Mouse (Mus musculus) embryonic facial prominence, embryonic 15.5 days (tissue): Measurements from ENCODE around the gene Cnfn. TPM values are rescaled to one million over a fixed set of nuclear protein-coding genes. Genes with fewer than 3 reads are reported as not detected.

Experiments
- ATAC-seq: fragments of 200-750 bp; cut with Nextera tagmentation; 2 replicates; pipeline ENCODE4 v1.8.0; 2017; ENCODE audit warnings: low read depth, moderate TSS enrichment; ENCODE audit not compliant: insufficient number of reproducible peaks, low FRiP score, low TSS enrichment
- H3K27ac ChIP-seq: fragments of 300-500 bp; sonication (generic); replicated peaks from 2 replicates; pipeline ENCODE4 v1.5.1; 2015; ENCODE audit warnings: mild to moderate bottlenecking, inconsistent platforms
- H3K27me3 ChIP-seq: fragments of 300-500 bp; sonication (generic); 2 replicates; pipeline ENCODE4 v1.6.1; 2015; ENCODE audit warnings: inconsistent platforms
- H3K36me3 ChIP-seq: fragments of 300-500 bp; sonication (generic); 2 replicates; pipeline ENCODE4 v1.6.1; 2015; ENCODE audit warnings: mild to moderate bottlenecking, inconsistent platforms
- H3K4me1 ChIP-seq: fragments of 300-500 bp; sonication (generic); 2 replicates; pipeline ENCODE4 v1.6.1; 2015; ENCODE audit warnings: inconsistent platforms
- H3K4me2 ChIP-seq: fragments of 300-500 bp; sonication (generic); replicated peaks from 2 replicates; pipeline ENCODE4 v1.6.1; 2015; ENCODE audit warnings: mild to moderate bottlenecking, inconsistent platforms
- H3K4me3 ChIP-seq: fragments of 300-500 bp; sonication (generic); replicated peaks from 2 replicates; pipeline ENCODE4 v1.5.1; 2015; ENCODE audit warnings: mild to moderate bottlenecking, inconsistent platforms
- H3K9ac ChIP-seq: fragments of 300-500 bp; sonication (generic); 2 replicates; pipeline ENCODE4 v1.6.1; 2015; ENCODE audit warnings: inconsistent platforms
- H3K9me3 ChIP-seq: fragments of 300-500 bp; sonication (generic); replicated peaks from 2 replicates; pipeline ENCODE4 v1.6.1; 2016; ENCODE audit warnings: inconsistent platforms
- WGBS: fragments of 180-500 bp; shearing (Covaris S2); methylation state at CpG from one replicate; pipeline ENCODE4 v1.1.7; 2015; 5-methylcytosine and 5-hydroxymethylcytosine counted together
- polyA plus RNA-seq: library from polyadenylated mRNA; unstranded; fragments of >200 nt; fragmentation: Nextera tagmentation; extraction: Ambion mirVana; gene quantifications from 2 replicates; pipeline ENCODE4 v1.2.1, GENCODE M21; 2015

The Cnfn gene
- polyA plus RNA-seq, 1 experiment from 2014 or later: 382 TPM

- H3K4me2 ChIP-seq: no peak within 1 kb of the TSS
- no peak for ATAC-seq
- no peak within 1 kb of the TSS for H3K27ac ChIP-seq
- no peak within 1 kb of the TSS for H3K9ac ChIP-seq
- H3K4me1 ChIP-seq: peaks cover 29% of the 10 kb centered on the region
- H3K27me3 ChIP-seq: no peaks in the 10 kb centered on the region
- no peaks in the 10 kb centered on the region for H3K9me3 ChIP-seq
- H3K4me3 ChIP-seq: no peak within 1 kb of the TSS
- no peaks in the 10 kb centered on the region for H3K36me3 ChIP-seq
- 91% methylated on average over 1 of the region's 1 CpGs for WGBS
These were observed 29.1 kb upstream of the Cnfn start, which contains the start of gene Lipe for GRCm38 (mm10) chr7:25398610-25399009. TSS of gene Lipe (minus strand) at chr7:25398710.

- Histone ChIP-seq H3K27ac (0 out of 2 replicates have a peak overlapping the region, but pooled peaks have one; percentile 67), H3K4me2 (peak overlapping the region; percentile 65), H3K4me3 (no peak overlapping the region), H3K9me3 (no peaks in the 10 kb centered on the region), H3K9ac (no peak overlapping the region), H3K27me3 (no peaks in the 10 kb centered on the region), H3K36me3 (no peaks in the 10 kb centered on the region), H3K4me1 (peaks cover 19% of the 10 kb centered on the region)
- WGBS: 88% methylated on average over 14 of the region's 14 CpGs
- no peak for ATAC-seq
These were observed 27.1 kb upstream of the Cnfn start for GRCm38 (mm10) chr7:25396621-25397020.

DNA sequence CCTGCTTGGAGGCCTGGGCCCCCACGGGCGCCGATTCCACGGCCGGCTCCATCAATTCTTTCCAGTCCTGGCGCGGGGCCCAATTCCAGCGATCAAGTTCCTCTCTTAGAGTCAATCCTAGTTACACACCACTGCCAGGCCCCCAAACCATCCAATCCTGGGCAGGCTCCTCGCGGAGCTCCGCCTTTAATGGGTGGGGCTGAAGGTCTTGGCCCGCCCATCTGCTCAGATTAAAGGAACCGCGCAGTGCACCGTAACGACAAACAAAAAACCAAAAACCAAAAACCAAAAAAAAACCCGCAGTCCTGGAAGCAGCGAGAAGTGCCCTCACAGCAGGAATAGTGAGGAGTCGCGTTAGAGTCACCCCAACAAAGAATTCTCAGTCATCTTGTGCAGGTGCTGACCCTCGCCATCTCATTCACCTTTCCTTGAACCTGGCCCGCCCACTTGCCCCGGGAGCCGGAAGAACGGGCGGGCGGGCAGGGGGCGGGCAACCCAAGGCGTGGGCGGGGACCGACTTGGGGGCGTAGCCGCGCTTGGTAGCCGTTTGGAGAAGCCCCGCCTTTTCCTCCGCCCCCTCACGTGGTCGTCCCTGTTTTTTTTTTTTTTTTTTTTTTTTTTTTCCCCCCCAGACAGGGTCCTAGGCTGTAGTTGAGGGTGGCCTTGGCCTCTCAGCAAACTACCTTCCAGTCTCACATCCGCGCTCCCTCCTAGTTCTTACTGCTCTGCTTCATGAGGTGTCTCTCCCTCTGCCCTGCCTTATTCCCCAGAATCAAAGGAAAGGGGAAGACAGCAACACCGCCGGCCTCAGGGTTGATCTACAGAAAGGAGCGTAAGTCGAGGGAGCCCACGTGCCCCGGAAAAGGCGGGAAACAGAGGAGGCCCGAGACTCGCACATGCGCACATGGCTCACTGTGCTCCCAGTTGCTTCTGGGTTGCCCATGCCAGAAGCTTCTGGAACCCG is 26.3 kb upstream of the Cnfn start:
- peak overlapping the region; percentile 67 for H3K27ac ChIP-seq
- H3K4me2 ChIP-seq: peak overlapping the region; percentile 65
- no peaks in the 10 kb centered on the region for H3K36me3 ChIP-seq
- H3K9me3 ChIP-seq: no peaks in the 10 kb centered on the region
- 6% methylated on average over 49 of the region's 52 CpGs for WGBS
- peaks cover 22% of the 10 kb centered on the region for H3K4me1 ChIP-seq
- H3K27me3 ChIP-seq: no peaks in the 10 kb centered on the region
- peak; percentile 96 for ATAC-seq
- H3K9ac ChIP-seq: peak overlapping the region; percentile 23
- peak overlapping the region; percentile 72 for H3K4me3 ChIP-seq

DNA sequence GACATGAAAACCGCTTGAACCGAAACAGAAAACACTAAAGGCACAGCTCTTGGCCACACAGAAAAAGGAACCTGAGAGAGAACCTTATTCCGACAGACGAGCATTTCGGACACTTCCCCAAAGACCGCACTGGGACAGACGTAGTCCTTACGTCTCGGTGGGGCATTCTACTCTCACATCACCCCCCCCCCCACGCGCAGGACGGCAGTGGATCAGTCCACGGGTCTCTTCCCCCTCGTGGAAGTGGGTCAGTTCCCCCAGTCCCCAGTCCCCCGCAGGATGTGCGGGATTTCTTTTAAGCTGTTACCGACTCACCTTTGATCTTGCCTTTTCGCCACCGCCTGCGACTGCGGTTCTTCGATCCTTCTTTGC is 25.6 kb upstream of the Cnfn start:
- peak overlapping the region; percentile 65 for H3K4me2 ChIP-seq
- H3K27ac ChIP-seq: peak overlapping the region; percentile 67
- 0% methylated on average over 22 of the region's 22 CpGs for WGBS
- H3K36me3 ChIP-seq: no peaks in the 10 kb centered on the region
- H3K9me3 ChIP-seq: no peaks in the 10 kb centered on the region
- peak overlapping the region; percentile 23 for H3K9ac ChIP-seq
- H3K4me1 ChIP-seq: peaks cover 27% of the 10 kb centered on the region
- H3K4me3 ChIP-seq: peak overlapping the region; percentile 72
- no peak; the same call in 1 of the 2 replicates for ATAC-seq
- H3K27me3 ChIP-seq: no peaks in the 10 kb centered on the region

DNA sequence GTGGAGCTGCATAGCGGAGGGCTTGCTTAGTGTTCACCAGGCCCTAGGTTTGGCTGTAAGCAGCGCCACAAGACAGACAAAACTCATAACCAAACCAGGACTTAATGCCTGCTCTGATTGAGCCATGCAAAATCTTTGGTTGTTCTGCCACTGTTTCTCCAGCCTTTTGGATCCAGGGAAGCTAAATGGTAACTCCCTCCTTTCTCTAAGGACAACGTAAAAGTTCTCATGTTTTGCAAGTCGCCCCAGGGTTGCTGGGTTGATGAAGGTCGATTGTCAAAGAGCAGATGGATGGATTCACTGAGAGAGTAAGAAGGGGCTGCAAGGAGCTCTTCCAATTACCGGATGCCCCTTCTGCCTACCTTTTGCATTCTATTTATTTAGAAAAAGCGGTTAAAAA is 25.2 kb upstream of the Cnfn start:
- no peak for ATAC-seq
- Histone ChIP-seq H3K9ac (peak overlapping the region; percentile 23), H3K9me3 (no peaks in the 10 kb centered on the region), H3K27ac (0 out of 2 replicates have a peak overlapping the region, but pooled peaks have one; percentile 18), H3K4me2 (peak overlapping the region; percentile 65), H3K27me3 (no peaks in the 10 kb centered on the region), H3K36me3 (no peaks in the 10 kb centered on the region), H3K4me1 (peaks cover 31% of the 10 kb centered on the region), H3K4me3 (peak overlapping the region; percentile 72)
- WGBS: 12% methylated on average over 7 of the region's 7 CpGs

GRCm38 (mm10) chr7:25393451-25394210 is 24.1 kb upstream of the Cnfn start:
- no peak overlapping the region for H3K4me3 ChIP-seq

GRCm38 (mm10) chr7:25392851-25393250 is 23.3 kb upstream of the Cnfn start:
- WGBS: 56% methylated on average over 7 of the region's 7 CpGs
- H3K9ac ChIP-seq: no peak overlapping the region
- peaks cover 37% of the 10 kb centered on the region for H3K4me1 ChIP-seq
- H3K9me3 ChIP-seq: no peaks in the 10 kb centered on the region
- H3K4me2 ChIP-seq: no peak overlapping the region
- no peaks in the 10 kb centered on the region for H3K27me3 ChIP-seq
- H3K27ac ChIP-seq: no peak overlapping the region
- ATAC-seq: no peak
- no peak overlapping the region for H3K4me3 ChIP-seq
- H3K36me3 ChIP-seq: peaks cover 6% of the 10 kb centered on the region

More at GRCm38 (mm10) chr7:25393451-25394210, 24.1 kb upstream of the Cnfn start:
- H3K9me3 ChIP-seq: no peaks in the 10 kb centered on the region
- H3K36me3 ChIP-seq: no peaks in the 10 kb centered on the region
- 54% methylated on average over 8 of the region's 8 CpGs for WGBS
- no peak overlapping the region for H3K27ac ChIP-seq
- 0 out of 2 replicates have a peak overlapping the region, but pooled peaks have one; percentile 65 for H3K4me2 ChIP-seq
- H3K4me1 ChIP-seq: peaks cover 37% of the 10 kb centered on the region
- no peaks in the 10 kb centered on the region for H3K27me3 ChIP-seq
- H3K9ac ChIP-seq: no peak overlapping the region
- ATAC-seq: no peak

DNA sequence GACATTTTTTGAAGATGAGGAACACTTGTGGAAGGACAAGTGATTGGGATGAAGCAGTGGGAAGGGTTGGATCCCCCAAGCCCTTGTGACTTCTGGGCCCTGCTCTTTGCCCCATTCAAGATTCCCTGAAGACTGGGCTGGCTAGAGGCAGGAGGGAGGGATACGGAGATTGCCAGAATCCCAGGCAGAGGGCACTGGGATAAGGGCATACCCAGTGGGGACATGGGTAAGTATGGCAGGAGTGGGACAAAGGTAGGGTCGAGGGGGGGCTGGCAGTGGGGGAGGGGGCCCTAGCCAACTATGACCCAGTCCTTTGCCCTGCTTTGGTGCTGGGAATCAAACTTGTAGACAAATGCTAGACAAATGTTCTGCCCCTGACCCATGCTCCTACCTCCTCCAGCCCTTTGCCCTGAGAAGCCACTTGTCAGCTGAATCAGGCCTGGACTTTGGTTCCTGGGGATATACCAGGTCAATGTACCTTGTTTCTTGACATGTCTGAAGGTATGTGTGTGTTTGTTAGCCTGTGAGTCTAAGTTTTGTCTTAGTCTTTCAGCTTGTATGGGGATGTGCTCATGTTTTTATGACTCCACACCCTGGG is 22.4 kb upstream of the Cnfn start:
- Histone ChIP-seq H3K27ac (no peak overlapping the region), H3K36me3 (peaks cover 13% of the 10 kb centered on the region), H3K4me3 (no peak overlapping the region), H3K4me1 (peaks cover 37% of the 10 kb centered on the region), H3K4me2 (no peak overlapping the region), H3K27me3 (no peaks in the 10 kb centered on the region), H3K9ac (no peak overlapping the region), H3K9me3 (no peaks in the 10 kb centered on the region)
- 77% methylated on average over 2 of the region's 2 CpGs for WGBS
- ATAC-seq: no peak

DNA sequence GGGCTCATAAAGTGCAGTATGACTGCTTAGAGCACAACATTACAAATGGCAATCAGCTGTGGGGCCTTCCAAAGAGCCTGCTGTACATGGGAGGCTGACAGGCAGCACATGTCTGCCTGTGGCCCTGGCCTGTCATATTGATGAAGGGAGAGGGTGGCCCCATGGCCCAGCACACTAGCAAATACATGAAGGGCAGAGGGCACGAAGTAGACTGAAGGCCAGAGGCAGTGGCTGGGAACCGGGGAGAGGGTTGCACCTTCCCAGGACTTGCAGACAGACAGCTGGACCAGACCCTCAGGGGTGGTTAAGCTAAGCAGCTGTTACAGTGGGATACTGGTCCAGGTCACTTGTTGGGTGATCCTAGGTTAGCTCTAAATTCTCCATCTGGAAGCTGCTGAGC is 21.5 kb upstream of the Cnfn start:
- H3K9ac ChIP-seq: no peak overlapping the region
- no peak for ATAC-seq

GRCm38 (mm10) chr7:25390054-25390770 is 20.7 kb upstream of the Cnfn start:
- no peak overlapping the region for H3K27ac ChIP-seq
- no peak overlapping the region for H3K4me2 ChIP-seq
- peak; percentile 55; the same call in 1 of the 2 replicates for ATAC-seq
- H3K9me3 ChIP-seq: no peaks in the 10 kb centered on the region
- H3K9ac ChIP-seq: no peak overlapping the region
- no peaks in the 10 kb centered on the region for H3K27me3 ChIP-seq
- WGBS: 31% methylated on average over 8 of the region's 8 CpGs
- no peak overlapping the region for H3K4me3 ChIP-seq
- H3K4me1 ChIP-seq: peaks cover 44% of the 10 kb centered on the region
- H3K36me3 ChIP-seq: peaks cover 14% of the 10 kb centered on the region

More for the DNA sequence above, 21.5 kb upstream of the Cnfn start:
- Histone ChIP-seq H3K4me1 (peaks cover 40% of the 10 kb centered on the region), H3K36me3 (peaks cover 14% of the 10 kb centered on the region), H3K27me3 (no peaks in the 10 kb centered on the region), H3K4me2 (no peak overlapping the region), H3K4me3 (no peak overlapping the region), H3K27ac (no peak overlapping the region), H3K9me3 (no peaks in the 10 kb centered on the region)
- 33% methylated on average over 2 of the region's 2 CpGs for WGBS
